Mouse (Mus musculus) stomach, embryonic 14.5 days (tissue): Measurements from ENCODE around the gene Saxo1. TPM values are rescaled to one million over a fixed set of nuclear protein-coding genes. Genes with fewer than 3 reads are reported as not detected.

Source experiments
- ATAC-seq: fragments of 200-750 bp; cut with Nextera tagmentation; 2 replicates; pipeline ENCODE4 v1.8.0; 2017; ENCODE audit warnings: low read depth, moderate TSS enrichment; ENCODE audit not compliant: insufficient number of reproducible peaks, insufficient read depth, low FRiP score
- H3K27ac ChIP-seq: fragments of 300-500 bp; sonication (generic); 2 replicates; pipeline ENCODE4 v1.5.1; 2014; ENCODE audit warnings: mild to moderate bottlenecking, low read length, moderate library complexity, mixed read lengths
- H3K27me3 ChIP-seq: fragments of 300-500 bp; sonication (generic); 2 replicates; pipeline ENCODE4 v1.6.1; 2014; ENCODE audit warnings: low read length, control low read depth, mixed read lengths; ENCODE audit not compliant: control insufficient read depth, insufficient read depth
- H3K36me3 ChIP-seq: fragments of 300-500 bp; sonication (generic); 2 replicates; pipeline ENCODE4 v1.6.1; 2014; ENCODE audit warnings: mild to moderate bottlenecking, control low read depth, low read length, moderate library complexity, mixed read lengths; ENCODE audit not compliant: control insufficient read depth, insufficient read depth
- H3K4me1 ChIP-seq: fragments of 300-500 bp; sonication (generic); 2 replicates; pipeline ENCODE4 v1.6.1; 2014; ENCODE audit warnings: low read length, control low read depth, mixed read lengths; ENCODE audit not compliant: control insufficient read depth, insufficient read depth
- H3K4me2 ChIP-seq: fragments of 300-500 bp; sonication (generic); replicated peaks from 2 replicates; pipeline ENCODE4 v1.6.1; 2014; ENCODE audit warnings: low read depth, low read length, control low read depth
- H3K4me3 ChIP-seq: fragments of 300-500 bp; sonication (generic); 2 replicates; pipeline ENCODE4 v1.5.1; 2014; ENCODE audit warnings: low read depth, low read length, control low read depth
- H3K9ac ChIP-seq: fragments of 300-500 bp; sonication (generic); replicated peaks from 2 replicates; pipeline ENCODE4 v1.6.1; 2014; ENCODE audit warnings: low read depth, mild to moderate bottlenecking, control low read depth, low read length, moderate library complexity, mixed read lengths
- H3K9me3 ChIP-seq: fragments of 300-500 bp; sonication (generic); 2 replicates; pipeline ENCODE4 v1.6.1; 2016; ENCODE audit warnings: low read depth, low read length, control low read depth; ENCODE audit not compliant: control insufficient read depth
- WGBS: fragments of 180-500 bp; shearing (Covaris S2); extraction: QIAGEN DNeasy Blood & Tissue Kit; methylation state at CpG from one replicate; pipeline ENCODE4 v1.1.7; 2014; 5-methylcytosine and 5-hydroxymethylcytosine counted together
- polyA plus RNA-seq: library from polyadenylated mRNA; unstranded; fragments of >200 nt; fragmentation: Nextera tagmentation; extraction: Ambion mirVana; gene quantifications from 2 replicates; pipeline ENCODE4 v1.2.1, GENCODE M21; 2014

The Saxo1 gene
- polyA plus RNA-seq, 1 experiment from 2014 or later, result not detected

GRCm38 (mm10) chr4:86406501-86407199 is 151.5 kb downstream of the Saxo1 start:
- WGBS, result 36% methylated on average over 7 of the region's 7 CpGs
- Histone ChIP-seq H3K4me2 (no peak overlapping the region), H3K27me3 (no peaks in the 10 kb centered on the region)

GRCm38 (mm10) chr4:86401116-86401515 is 157.0 kb downstream of the Saxo1 start:
- 53% methylated on average over 3 of the region's 3 CpGs for WGBS
- H3K36me3 ChIP-seq, result no peaks in the 10 kb centered on the region
- no peaks in the 10 kb centered on the region for H3K27me3 ChIP-seq
- ATAC-seq, result no peak
- no peak overlapping the region for H3K27ac ChIP-seq
- H3K4me2 ChIP-seq, result no peak overlapping the region
- peaks cover 1% of the 10 kb centered on the region; the same call in 1 of the 2 replicates for H3K4me1 ChIP-seq
- H3K4me3 ChIP-seq, result no peak overlapping the region
- no peaks in the 10 kb centered on the region for H3K9me3 ChIP-seq
- no peak overlapping the region for H3K9ac ChIP-seq

More at GRCm38 (mm10) chr4:86406501-86407199, 151.5 kb downstream of the Saxo1 start:
- Histone ChIP-seq H3K27ac (peak overlapping the region; percentile 30; the same call in 1 of the 2 replicates), H3K4me1 (peaks cover 16% of the 10 kb centered on the region), H3K4me3 (no peak overlapping the region), H3K36me3 (no peaks in the 10 kb centered on the region), H3K9ac (no peak overlapping the region), H3K9me3 (no peaks in the 10 kb centered on the region)
- ATAC-seq, result peak; percentile 56; the same call in 1 of the 2 replicates

GRCm38 (mm10) chr4:86397470-86397869 is 160.7 kb downstream of the Saxo1 start:
- Histone ChIP-seq H3K27ac (no peak overlapping the region), H3K36me3 (no peaks in the 10 kb centered on the region), H3K4me2 (no peak overlapping the region), H3K4me1 (no peaks in the 10 kb centered on the region), H3K4me3 (no peak overlapping the region), H3K27me3 (no peaks in the 10 kb centered on the region), H3K9me3 (no peaks in the 10 kb centered on the region), H3K9ac (no peak overlapping the region)
- ATAC-seq, result no peak
- 83% methylated on average over 2 of the region's 2 CpGs for WGBS

- Histone ChIP-seq H3K9ac (no peak overlapping the region), H3K4me2 (no peak overlapping the region), H3K27ac (no peak overlapping the region), H3K4me3 (no peak overlapping the region), H3K9me3 (no peaks in the 10 kb centered on the region), H3K4me1 (no peaks in the 10 kb centered on the region), H3K27me3 (no peaks in the 10 kb centered on the region), H3K36me3 (no peaks in the 10 kb centered on the region)
- 80% methylated on average over 7 of the region's 7 CpGs for WGBS
- no peak for ATAC-seq
Measured at GRCm38 (mm10) chr4:86396672-86397288, 161.3 kb downstream of the Saxo1 start.

GRCm38 (mm10) chr4:86395636-86396035 is 162.5 kb downstream of the Saxo1 start:
- Histone ChIP-seq H3K9ac (no peak overlapping the region), H3K4me3 (no peak overlapping the region), H3K27ac (no peak overlapping the region), H3K4me1 (no peaks in the 10 kb centered on the region), H3K4me2 (no peak overlapping the region), H3K36me3 (no peaks in the 10 kb centered on the region), H3K9me3 (no peaks in the 10 kb centered on the region), H3K27me3 (no peaks in the 10 kb centered on the region)
- 74% methylated on average over 6 of the region's 6 CpGs for WGBS
- ATAC-seq, result no peak

Other genes starting within 250 kb of the Saxo1 start
- 81.8 and 96.6 TPM in 2 replicates for gene Rraga, start 17.3 kb upstream of the Saxo1 start, polyA plus RNA-seq
- gene Haus6, start 53.7 kb upstream of the Saxo1 start, polyA plus RNA-seq, result 16.7 and 18.7 TPM in 2 replicates
- 59.6 and 60.1 TPM in 2 replicates for gene Plin2, start 111.7 kb upstream of the Saxo1 start, polyA plus RNA-seq
- 12.4 and 18.1 TPM in 2 replicates for gene Dennd4c, start 190.2 kb upstream of the Saxo1 start, polyA plus RNA-seq